Mouse (Mus musculus): ENCODE measurements around the gene Adk.

- TF ChIP-seq SMC3 (IDR thresholded peaks at IDR 0.05; ENCODE audit: low read depth, low read length) (no peak), CTCF (IDR thresholded peaks at IDR 0.05 in 2 of 3, conservative IDR thresholded peaks at IDR 0.05 in 1 of 3; ENCODE audit: control insufficient read depth in 1 of 3, insufficient read depth in 1 of 3, low read depth in 2 of 3, low read length in 3 of 3, poor library complexity in 1 of 3, severe bottlenecking in 1 of 3) (no peak)
Observed at GRCm38 (mm10) chr14:21371946-21372345, 319.6 kb downstream of the Adk start.
